Mouse (Mus musculus) forebrain, embryonic 16.5 days (tissue): ENCODE data around the gene Olfr323. TPM values are rescaled to one million over a fixed set of nuclear protein-coding genes. Genes with fewer than 3 reads are reported as not detected.

Experiments
- ATAC-seq: fragments of 200-750 bp; cut with Nextera tagmentation; 2 replicates; pipeline ENCODE4 v1.8.0; 2017; ENCODE audit warnings: mild to moderate bottlenecking, moderate library complexity
- H3K27ac ChIP-seq: fragments of 300-500 bp; sonication (generic); 2 replicates; pipeline ENCODE4 v1.5.1; 2014; ENCODE audit warnings: low read length, control low read depth
- H3K27me3 ChIP-seq: fragments of 300-500 bp; sonication (generic); replicated peaks from 2 replicates; pipeline ENCODE4 v1.6.1; 2014; ENCODE audit warnings: low read length; ENCODE audit not compliant: control insufficient read depth, insufficient read depth
- H3K36me3 ChIP-seq: fragments of 300-500 bp; sonication (generic); 2 replicates; pipeline ENCODE4 v1.6.1; 2014; ENCODE audit not compliant: control insufficient read depth, insufficient read depth
- H3K4me1 ChIP-seq: fragments of 300-500 bp; sonication (generic); replicated peaks from 2 replicates; pipeline ENCODE4 v1.6.1; 2014; ENCODE audit warnings: low read length; ENCODE audit not compliant: control insufficient read depth, insufficient read depth
- H3K4me2 ChIP-seq: fragments of 300-500 bp; sonication (generic); 2 replicates; pipeline ENCODE4 v1.6.1; 2014; ENCODE audit warnings: mild to moderate bottlenecking, low read length, control low read depth
- H3K4me3 ChIP-seq: fragments of 300-500 bp; sonication (generic); replicated peaks from 2 replicates; pipeline ENCODE4 v1.5.1; 2014; ENCODE audit warnings: mild to moderate bottlenecking, low read length, control low read depth
- H3K9ac ChIP-seq: fragments of 300-500 bp; sonication (generic); replicated peaks from 2 replicates; pipeline ENCODE4 v1.6.1; 2014; ENCODE audit warnings: low read depth, low read length, control low read depth
- H3K9me3 ChIP-seq: fragments of 300-500 bp; sonication (generic); 2 replicates; pipeline ENCODE4 v1.6.1; 2016; ENCODE audit warnings: low read length; ENCODE audit not compliant: control insufficient read depth
- WGBS: fragments of 180-500 bp; shearing (Covaris S2); extraction: QIAGEN DNeasy Blood & Tissue Kit; methylation state at CpG from one replicate; pipeline ENCODE4 v1.1.7; 2014; 5-methylcytosine and 5-hydroxymethylcytosine counted together
- polyA plus RNA-seq: library from polyadenylated mRNA; unstranded; fragments of >200 nt; fragmentation: Nextera tagmentation; extraction: Ambion mirVana; gene quantifications from 2 replicates; pipeline ENCODE4 v1.2.1, GENCODE M21; 2015

Olfr323 gene
- polyA plus RNA-seq, 1 experiment from 2014 or later = not detected

GRCm38 (mm10) chr11:58606177-58606919 is 24.0 kb downstream of the Olfr323 start:
- H3K4me1 ChIP-seq = no peaks in the 10 kb centered on the region
- H3K27me3 ChIP-seq = no peaks in the 10 kb centered on the region
- H3K4me3 ChIP-seq = no peak overlapping the region
- no peak for ATAC-seq
- H3K9me3 ChIP-seq = no peaks in the 10 kb centered on the region
- H3K36me3 ChIP-seq = no peaks in the 10 kb centered on the region
- H3K27ac ChIP-seq = no peak overlapping the region
- WGBS = 92% methylated on average over 12 of the region's 12 CpGs
- H3K4me2 ChIP-seq = no peak overlapping the region
- H3K9ac ChIP-seq = no peak overlapping the region

GRCm38 (mm10) chr11:58605228-58605627 is 25.1 kb downstream of the Olfr323 start:
- Histone ChIP-seq H3K4me1 (no peaks in the 10 kb centered on the region), H3K36me3 (no peaks in the 10 kb centered on the region)
- WGBS = 90% methylated on average over 3 of the region's 3 CpGs

GRCm38 (mm10) chr11:58604688-58605087 is 25.6 kb downstream of the Olfr323 start:
- H3K9me3 ChIP-seq = no peaks in the 10 kb centered on the region
- ATAC-seq = no peak
- no peak overlapping the region for H3K27ac ChIP-seq
- no peak overlapping the region for H3K9ac ChIP-seq
- no peak overlapping the region for H3K4me3 ChIP-seq
- no peak overlapping the region for H3K4me2 ChIP-seq
- H3K36me3 ChIP-seq = no peaks in the 10 kb centered on the region
- H3K4me1 ChIP-seq = no peaks in the 10 kb centered on the region
- WGBS = 86% methylated on average over 2 of the region's 2 CpGs
- no peaks in the 10 kb centered on the region for H3K27me3 ChIP-seq

More at GRCm38 (mm10) chr11:58605228-58605627, 25.1 kb downstream of the Olfr323 start:
- H3K27ac ChIP-seq = no peak overlapping the region
- no peaks in the 10 kb centered on the region for H3K9me3 ChIP-seq
- ATAC-seq = no peak
- no peak overlapping the region for H3K4me2 ChIP-seq
- no peak overlapping the region for H3K9ac ChIP-seq
- H3K27me3 ChIP-seq = no peaks in the 10 kb centered on the region
- H3K4me3 ChIP-seq = no peak overlapping the region

- no peak overlapping the region for H3K27ac ChIP-seq
- no peak overlapping the region for H3K4me2 ChIP-seq
- H3K9me3 ChIP-seq = no peaks in the 10 kb centered on the region
- H3K27me3 ChIP-seq = no peaks in the 10 kb centered on the region
- no peak overlapping the region for H3K9ac ChIP-seq
- no peak for ATAC-seq
- no peaks in the 10 kb centered on the region for H3K4me1 ChIP-seq
- 84% methylated on average over 6 of the region's 6 CpGs for WGBS
- no peak overlapping the region for H3K4me3 ChIP-seq
- no peaks in the 10 kb centered on the region for H3K36me3 ChIP-seq
Measured at GRCm38 (mm10) chr11:58602800-58603560, 27.3 kb downstream of the Olfr323 start.

GRCm38 (mm10) chr11:58602062-58602461 is 28.2 kb downstream of the Olfr323 start:
- ATAC-seq = no peak
- H3K4me3 ChIP-seq = no peak overlapping the region
- no peaks in the 10 kb centered on the region for H3K9me3 ChIP-seq
- no peaks in the 10 kb centered on the region for H3K36me3 ChIP-seq
- H3K4me2 ChIP-seq = no peak overlapping the region
- no peaks in the 10 kb centered on the region for H3K4me1 ChIP-seq
- H3K27ac ChIP-seq = no peak overlapping the region
- H3K27me3 ChIP-seq = no peaks in the 10 kb centered on the region
- no peak overlapping the region for H3K9ac ChIP-seq

- no peak for ATAC-seq
- no peaks in the 10 kb centered on the region for H3K27me3 ChIP-seq
- H3K4me1 ChIP-seq = no peaks in the 10 kb centered on the region
- no peaks in the 10 kb centered on the region for H3K36me3 ChIP-seq
- H3K4me2 ChIP-seq = no peak overlapping the region
- no peak overlapping the region for H3K27ac ChIP-seq
- no peaks in the 10 kb centered on the region for H3K9me3 ChIP-seq
- 92% methylated on average over 13 of the region's 13 CpGs for WGBS
- H3K9ac ChIP-seq = no peak overlapping the region
- H3K4me3 ChIP-seq = no peak overlapping the region
Measured at GRCm38 (mm10) chr11:58597837-58598236, 32.5 kb downstream of the Olfr323 start.

GRCm38 (mm10) chr11:58594814-58595213 is 35.5 kb downstream of the Olfr323 start, which contains the start of gene Olfr324:
Gene Olfr324, plus strand, starts transcription at chr11:58595114.
- 86% methylated on average over 6 of the region's 6 CpGs for WGBS
- H3K9me3 ChIP-seq = no peaks in the 10 kb centered on the region
- H3K4me3 ChIP-seq = no peak within 1 kb of the TSS
- no peak within 1 kb of the TSS for H3K9ac ChIP-seq
- no peak for ATAC-seq
- no peak within 1 kb of the TSS for H3K27ac ChIP-seq
- no peak within 1 kb of the TSS for H3K4me2 ChIP-seq
- no peaks in the 10 kb centered on the region for H3K4me1 ChIP-seq
- H3K27me3 ChIP-seq = no peaks in the 10 kb centered on the region
- no peaks in the 10 kb centered on the region for H3K36me3 ChIP-seq

- H3K27ac ChIP-seq = no peak overlapping the region
- ATAC-seq = peak; percentile 61
- 18% methylated on average over 3 of the region's 3 CpGs for WGBS
Measured at GRCm38 (mm10) chr11:58588620-58589250, 41.6 kb downstream of the Olfr323 start.

GRCm38 (mm10) chr11:58587898-58588348 is 42.4 kb downstream of the Olfr323 start:
- no peak overlapping the region for H3K9ac ChIP-seq
- H3K27ac ChIP-seq = no peak overlapping the region
- H3K4me1 ChIP-seq = no peaks in the 10 kb centered on the region; the same call in 1 of the 2 replicates
- no peaks in the 10 kb centered on the region; the same call in 1 of the 2 replicates for H3K27me3 ChIP-seq
- no peak overlapping the region for H3K4me2 ChIP-seq
- H3K36me3 ChIP-seq = no peaks in the 10 kb centered on the region
- H3K4me3 ChIP-seq = no peak overlapping the region
- 60% methylated on average over 7 of the region's 7 CpGs for WGBS
- no peaks in the 10 kb centered on the region for H3K9me3 ChIP-seq
- no peak for ATAC-seq

More at GRCm38 (mm10) chr11:58588620-58589250, 41.6 kb downstream of the Olfr323 start:
- no peak overlapping the region for H3K4me2 ChIP-seq
- H3K9me3 ChIP-seq = no peaks in the 10 kb centered on the region
- no peaks in the 10 kb centered on the region; the same call in 1 of the 2 replicates for H3K27me3 ChIP-seq
- H3K4me1 ChIP-seq = no peaks in the 10 kb centered on the region; the same call in 1 of the 2 replicates
- no peak overlapping the region for H3K9ac ChIP-seq
- H3K4me3 ChIP-seq = no peak overlapping the region
- H3K36me3 ChIP-seq = no peaks in the 10 kb centered on the region
